Mouse (Mus musculus) brain, embryonic 14.5 days (tissue): Measurements from ENCODE around the gene Ssbp2.
A peak's percentile ranks its signal among the peaks of the same experiment; 100 is the strongest.

ENCODE experiments used
- CTCF ChIP-seq: fragments of 200-500 bp; IDR thresholded peaks from 2 replicates; pipeline ENCODE4 v1.5.1; 2012; ENCODE audit warnings: inconsistent platforms, mild to moderate bottlenecking, moderate library complexity, borderline replicate concordance; ENCODE audit not compliant: insufficient read depth, insufficient read length; ENCODE audit errors: extremely low read depth
- POLR2A ChIP-seq: fragments of 200-500 bp; IDR thresholded peaks from 2 replicates; pipeline ENCODE4 v1.6.1; 2012; ENCODE audit warnings: mild to moderate bottlenecking, inconsistent platforms, borderline replicate concordance; ENCODE audit not compliant: poor library complexity, insufficient read depth, insufficient read length, severe bottlenecking; ENCODE audit errors: extremely low read depth

- no peak for TF ChIP-seq POLR2A
- TF ChIP-seq CTCF: peak; percentile 82; the same call in 1 of the 2 replicates
Observed at GRCm38 (mm10) chr13:91636814-91637213, 176.7 kb downstream of the Ssbp2 start.
